Mouse (Mus musculus) frontal cortex, adult 2 months (tissue): Measurements from ENCODE around the gene Cbr1. TPM values are rescaled to one million over a fixed set of nuclear protein-coding genes. Genes with fewer than 3 reads are reported as not detected.
A peak's percentile ranks its signal among the peaks of the same experiment; 100 is the strongest.
"Not testable (repeated sequence)": the region's sequence is repeated elsewhere in the genome, so short reads cannot be mapped to it uniquely, and the experiment has no call there.

Experiments
- DNase-seq, 2 experiments: peaks; one replicate each; pipeline ENCODE4 v3.0.0; 2022; ENCODE audit warnings: low spot score in 1 of 2; ENCODE audit errors: extremely low spot score in 1 of 2
- polyA plus RNA-seq: library from polyadenylated mRNA; depleted of rRNA; stranded (reverse); fragments of >200 nt; gene quantifications from 2 replicates; pipeline ENCODE4 v1.2.3, GENCODE M21; 2012

The Cbr1 gene
- polyA plus RNA-seq, 1 experiment = 128 TPM

- DNase-seq = no peak
Observed at GRCm38 (mm10) chr16:93596807-93597206, 8.8 kb upstream of the Cbr1 start.

GRCm38 (mm10) chr16:93597551-93597950 is 8.1 kb upstream of the Cbr1 start:
- DNase-seq = no peak

- no peak for DNase-seq
Observed at GRCm38 (mm10) chr16:93599461-93599860, 6.2 kb upstream of the Cbr1 start.

- DNase-seq = peak; percentile 91 to 94
Observed at GRCm38 (mm10) chr16:93603439-93604212, 2.0 kb upstream of the Cbr1 start, which contains the start of gene Setd4. Gene Setd4, minus strand, starts transcription at chr16:93604063.

- peak in 1 of 2 experiments; percentile 72 for DNase-seq
Observed at GRCm38 (mm10) chr16:93604481-93604969, 1.1 kb upstream of the Cbr1 start.

GRCm38 (mm10) chr16:93606146-93606545 is 493 bp downstream of the Cbr1 start:
- DNase-seq = no peak

GRCm38 (mm10) chr16:93607669-93608101 is 2.0 kb downstream of the Cbr1 start:
- peak in 1 of 2 experiments; percentile 83 for DNase-seq

- no peak for DNase-seq
Observed at GRCm38 (mm10) chr16:93608731-93609130, 3.1 kb downstream of the Cbr1 start.

- no peak for DNase-seq
Observed at GRCm38 (mm10) chr16:93609796-93610195, 4.1 kb downstream of the Cbr1 start.

- DNase-seq = no peak
Observed at GRCm38 (mm10) chr16:93610961-93611360, 5.3 kb downstream of the Cbr1 start.

- peak in 1 of 2 experiments; percentile 80 for DNase-seq
Observed at GRCm38 (mm10) chr16:93615118-93615870, 9.6 kb downstream of the Cbr1 start.

- DNase-seq = not testable (repeated sequence)
Observed at GRCm38 (mm10) chr16:93623759-93624158, 18.1 kb downstream of the Cbr1 start.

GRCm38 (mm10) chr16:93624671-93625070 is 19.0 kb downstream of the Cbr1 start:
- DNase-seq = no peak

GRCm38 (mm10) chr16:93626745-93627144 is 21.1 kb downstream of the Cbr1 start:
- DNase-seq = peak in 1 of 2 experiments; percentile 59

- DNase-seq = peak in 1 of 2 experiments; percentile 72
Observed at GRCm38 (mm10) chr16:93627761-93628400, 22.2 kb downstream of the Cbr1 start, which contains the start of gene Gm5678. Gene Gm5678, plus strand, starts transcription at chr16:93628097.

- DNase-seq = no peak
Observed at GRCm38 (mm10) chr16:93644006-93644405, 38.4 kb downstream of the Cbr1 start.

- DNase-seq = no peak
Observed at GRCm38 (mm10) chr16:93648441-93649183, 43.0 kb downstream of the Cbr1 start.
